Mouse (Mus musculus) layer of hippocampus, adult 11-12 months (tissue): Measurements from ENCODE around the gene Nup160.
A peak's percentile ranks its signal among the peaks of the same experiment; 100 is the strongest.

Source experiments
- DNase-seq: peaks from one replicate; pipeline ENCODE4 v3.0.0; 2022; ENCODE audit warnings: low spot score

Nup160 gene

GRCm38 (mm10) chr2:90745053-90745678, 68.2 kb downstream of the Nup160 start, which contains the start of gene Fnbp4:
Gene Fnbp4, plus strand, starts transcription at chr2:90745370.
- DNase-seq = peak; percentile 98

- no peak for DNase-seq
Measured at GRCm38 (mm10) chr2:90745740-90746537, 68.9 kb downstream of the Nup160 start.

GRCm38 (mm10) chr2:90746538-90746865, 69.5 kb downstream of the Nup160 start:
- DNase-seq = no peak

GRCm38 (mm10) chr2:90747131-90747530, 70.1 kb downstream of the Nup160 start:
- DNase-seq = no peak

GRCm38 (mm10) chr2:90749676-90750459, 72.9 kb downstream of the Nup160 start:
- DNase-seq = no peak

GRCm38 (mm10) chr2:90753565-90753964, 76.5 kb downstream of the Nup160 start:
- no peak for DNase-seq

- DNase-seq = no peak
Measured at GRCm38 (mm10) chr2:90754188-90754587, 77.2 kb downstream of the Nup160 start.

GRCm38 (mm10) chr2:90765123-90765522, 88.1 kb downstream of the Nup160 start:
- no peak for DNase-seq

GRCm38 (mm10) chr2:90781323-90781722, 104.3 kb downstream of the Nup160 start:
- no peak for DNase-seq

GRCm38 (mm10) chr2:90781938-90782337, 104.9 kb downstream of the Nup160 start:
- no peak for DNase-seq

GRCm38 (mm10) chr2:90782458-90782857, 105.4 kb downstream of the Nup160 start, which contains the start of gene Agbl2:
Gene Agbl2, plus strand, starts transcription at chr2:90782727.
- no peak for DNase-seq

GRCm38 (mm10) chr2:90782901-90783486, 106.0 kb downstream of the Nup160 start:
- DNase-seq = no peak
